Mouse (Mus musculus) urinary bladder, postnatal 10 days (tissue): ENCODE results near the gene Cbs.
A peak's percentile ranks its signal among the peaks of the same experiment; 100 is the strongest.

Experiments used
- DNase-seq: peaks from one replicate; pipeline ENCODE4 v3.0.0; 2022; ENCODE audit warnings: low spot score

Gene Cbs

GRCm38 (mm10) chr17:31588726-31589125 lies 48.3 kb downstream of the Cbs start:
- no peak for DNase-seq

- DNase-seq: no peak
Measured at GRCm38 (mm10) chr17:31588115-31588514, 48.9 kb downstream of the Cbs start.

- DNase-seq: no peak
Measured at GRCm38 (mm10) chr17:31583781-31584180, 53.3 kb downstream of the Cbs start.

GRCm38 (mm10) chr17:31583185-31583584 lies 53.9 kb downstream of the Cbs start:
- DNase-seq: no peak

GRCm38 (mm10) chr17:31580344-31580743 lies 56.7 kb downstream of the Cbs start:
- no peak for DNase-seq

GRCm38 (mm10) chr17:31576394-31577175 lies 60.5 kb downstream of the Cbs start:
- no peak for DNase-seq

GRCm38 (mm10) chr17:31574662-31575061 lies 62.4 kb downstream of the Cbs start:
- no peak for DNase-seq

GRCm38 (mm10) chr17:31571689-31572088 lies 65.3 kb downstream of the Cbs start:
- DNase-seq: no peak

- DNase-seq: peak; percentile 42
Measured at GRCm38 (mm10) chr17:31570321-31570925, 66.6 kb downstream of the Cbs start.

- no peak for DNase-seq
Measured at GRCm38 (mm10) chr17:31569756-31570155, 67.3 kb downstream of the Cbs start.

- no peak for DNase-seq
Measured at GRCm38 (mm10) chr17:31566276-31566675, 70.8 kb downstream of the Cbs start.

GRCm38 (mm10) chr17:31565141-31566056 lies 71.6 kb downstream of the Cbs start:
- peak; percentile 14 for DNase-seq

- no peak for DNase-seq
Measured at GRCm38 (mm10) chr17:31564858-31565140, 72.2 kb downstream of the Cbs start.

GRCm38 (mm10) chr17:31564015-31564857 lies 72.8 kb downstream of the Cbs start, which contains the start of gene Pknox1:
Gene Pknox1 (plus strand): TSS chr17:31564734.
- peak; percentile 92 for DNase-seq

- no peak for DNase-seq
Measured at GRCm38 (mm10) chr17:31563632-31564014, 73.4 kb downstream of the Cbs start.

- DNase-seq: no peak
Measured at GRCm38 (mm10) chr17:31559021-31559789, 77.8 kb downstream of the Cbs start.
